Mouse (Mus musculus): Measurements from ENCODE around the gene Sgcd. TPM values are rescaled to one million over a fixed set of nuclear protein-coding genes. Genes with fewer than 3 reads are reported as not detected.

Gene Sgcd
- total RNA-seq, 2 experiments from 2014 or later, result 55.7 to 59.8 TPM

DNA sequence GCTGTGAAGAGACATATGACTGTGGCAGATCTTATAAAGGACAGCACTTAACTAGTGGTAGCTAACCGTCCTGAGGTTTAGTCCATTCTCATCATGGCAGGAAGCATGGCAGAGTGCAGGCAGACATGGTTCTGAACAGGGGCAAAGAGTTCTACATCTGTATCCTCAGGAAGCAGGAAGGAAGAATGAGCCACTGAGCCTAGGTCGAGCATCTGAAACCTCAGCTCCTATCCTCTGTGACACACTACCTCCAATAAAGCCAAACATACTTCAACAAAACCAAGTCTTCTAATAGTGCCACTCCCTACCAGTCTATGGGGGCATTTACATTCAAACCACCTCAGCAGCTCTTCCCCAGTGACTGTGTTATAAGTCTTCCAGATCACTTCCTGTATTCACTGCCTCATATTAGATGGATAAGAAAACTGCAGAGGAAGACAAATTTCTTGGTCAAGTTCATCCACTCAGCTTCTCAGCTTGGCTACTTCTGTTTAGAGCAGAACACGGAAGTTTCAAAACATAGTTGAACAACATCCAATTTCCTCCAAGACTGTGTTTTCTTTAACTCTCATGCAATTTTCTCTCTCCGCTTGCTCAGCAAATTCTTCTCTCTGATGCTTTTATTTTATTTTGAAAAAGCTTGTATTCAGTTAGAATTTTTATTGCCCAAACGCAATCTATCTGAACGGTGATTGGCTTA is 817.7 kb downstream of the Sgcd start:
- intact Hi-C loops (cut with DNase I; ENCODE audit: low total_unique reads), result no loop called here
- DNase-seq, result no peak

DNA sequence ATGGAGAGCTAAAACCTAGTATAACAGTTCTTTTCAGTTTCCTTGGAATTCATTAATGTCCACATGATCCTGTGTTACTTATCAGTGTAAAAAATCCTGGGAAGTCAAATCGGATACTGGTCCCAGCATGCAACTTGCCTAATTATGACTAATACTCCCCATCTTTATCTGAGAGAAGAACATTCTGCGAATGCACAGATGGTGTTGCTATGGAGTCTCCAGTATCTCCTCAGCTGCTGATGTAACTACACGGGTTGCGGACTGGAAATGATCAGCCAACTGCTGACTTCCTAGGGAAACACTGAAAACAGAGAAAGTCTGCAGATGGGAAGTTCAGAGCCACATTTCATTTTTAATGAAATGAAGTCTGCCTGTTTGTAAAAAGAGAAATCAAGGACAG is 821.4 kb downstream of the Sgcd start:
- DNase-seq, result no peak
- intact Hi-C loops (cut with DNase I; ENCODE audit: low total_unique reads), result no loop called here

- DNase-seq, result no peak
- intact Hi-C loops (cut with DNase I; ENCODE audit: low total_unique reads), result no loop called here
These were observed 830.7 kb downstream of the Sgcd start for GRCm38 (mm10) chr11:47158089-47158488.

- no peak for DNase-seq
- intact Hi-C loops (cut with DNase I; ENCODE audit: low total_unique reads), result no loop called here
These were observed 831.8 kb downstream of the Sgcd start for GRCm38 (mm10) chr11:47156730-47157693.

GRCm38 (mm10) chr11:47154837-47155430 is 833.8 kb downstream of the Sgcd start:
- no peak for DNase-seq

GRCm38 (mm10) chr11:47149607-47150006 is 839.2 kb downstream of the Sgcd start:
- no peak for DNase-seq
- intact Hi-C loops (cut with DNase I; ENCODE audit: low total_unique reads), result no loop called here

More at GRCm38 (mm10) chr11:47154837-47155430, 833.8 kb downstream of the Sgcd start:
- intact Hi-C loops (cut with DNase I; ENCODE audit: low total_unique reads), result no loop called here

DNA sequence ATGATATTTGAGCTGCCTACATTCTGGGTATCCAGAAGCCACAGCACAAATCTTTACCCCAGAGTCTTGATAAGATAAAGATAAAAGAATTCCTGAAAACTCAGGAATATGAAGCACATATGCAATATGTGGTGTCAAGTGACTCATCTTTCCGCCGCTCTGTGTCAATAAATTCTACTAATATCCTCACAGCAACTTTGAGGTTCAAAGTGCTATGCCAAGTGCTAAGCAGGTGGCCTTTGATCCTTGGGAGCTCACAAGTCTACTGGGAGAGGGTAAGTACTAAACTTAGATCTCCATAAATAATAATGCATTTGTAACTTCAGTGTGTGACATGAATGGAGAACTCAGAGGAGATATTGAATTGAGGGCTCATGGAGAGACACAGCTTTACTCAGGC is 848.9 kb downstream of the Sgcd start:
- no peak for DNase-seq
- intact Hi-C loops (cut with DNase I; ENCODE audit: low total_unique reads), result no loop called here

- no peak for DNase-seq
- intact Hi-C loops (cut with DNase I; ENCODE audit: low total_unique reads), result no loop called here
These were observed 849.5 kb downstream of the Sgcd start for GRCm38 (mm10) chr11:47139271-47139670.

DNA sequence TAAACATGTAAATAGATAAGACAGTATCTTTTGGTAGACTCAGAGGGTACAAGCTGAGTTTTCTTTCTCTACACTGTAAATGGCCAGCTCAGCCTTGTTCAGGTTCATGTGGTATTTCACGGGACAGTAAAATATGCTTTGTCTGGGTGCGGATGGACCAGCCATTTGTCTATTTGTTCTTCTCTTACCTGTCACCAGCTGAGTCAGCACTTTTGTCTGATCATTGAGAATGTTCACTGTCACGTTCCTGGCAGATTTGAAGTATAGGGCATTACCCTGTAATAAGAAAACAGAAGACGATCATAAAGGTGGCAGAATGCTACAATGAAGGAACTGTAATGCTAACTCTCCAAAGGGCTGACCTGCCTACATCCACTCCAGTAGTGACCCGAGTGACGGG is 856.4 kb downstream of the Sgcd start:
- DNase-seq, result no peak
- intact Hi-C loops (cut with DNase I; ENCODE audit: low total_unique reads), result no loop called here

- intact Hi-C loops (cut with DNase I; ENCODE audit: low total_unique reads), result no loop called here
These were observed 858.3 kb downstream of the Sgcd start for GRCm38 (mm10) chr11:47130432-47130831.

DNA sequence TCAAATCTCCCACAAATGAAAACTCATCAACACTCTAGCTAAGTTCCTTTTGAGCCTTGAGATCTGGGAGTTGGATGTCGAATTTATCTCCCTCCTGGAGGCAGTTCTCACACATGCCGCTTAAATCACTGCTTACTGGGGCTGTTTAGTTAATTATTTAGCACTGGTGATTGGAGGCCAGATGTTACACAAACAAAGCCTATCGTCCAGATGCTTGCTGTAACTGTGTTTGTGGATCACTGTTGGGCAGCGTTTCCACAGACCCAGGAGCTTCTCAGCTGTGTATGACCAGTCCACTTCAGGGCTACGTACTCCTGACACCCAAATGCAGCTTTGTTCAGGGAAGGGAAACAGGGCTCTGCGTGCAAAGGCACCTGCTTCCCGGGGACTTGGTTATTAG is 858.8 kb downstream of the Sgcd start:
- intact Hi-C loops (cut with DNase I; ENCODE audit: low total_unique reads), result no loop called here
- DNase-seq, result no peak

More at GRCm38 (mm10) chr11:47130432-47130831, 858.3 kb downstream of the Sgcd start:
- DNase-seq, result no peak

GRCm38 (mm10) chr11:47129166-47129565 is 859.6 kb downstream of the Sgcd start:
- intact Hi-C loops (cut with DNase I; ENCODE audit: low total_unique reads), result no loop called here

DNA sequence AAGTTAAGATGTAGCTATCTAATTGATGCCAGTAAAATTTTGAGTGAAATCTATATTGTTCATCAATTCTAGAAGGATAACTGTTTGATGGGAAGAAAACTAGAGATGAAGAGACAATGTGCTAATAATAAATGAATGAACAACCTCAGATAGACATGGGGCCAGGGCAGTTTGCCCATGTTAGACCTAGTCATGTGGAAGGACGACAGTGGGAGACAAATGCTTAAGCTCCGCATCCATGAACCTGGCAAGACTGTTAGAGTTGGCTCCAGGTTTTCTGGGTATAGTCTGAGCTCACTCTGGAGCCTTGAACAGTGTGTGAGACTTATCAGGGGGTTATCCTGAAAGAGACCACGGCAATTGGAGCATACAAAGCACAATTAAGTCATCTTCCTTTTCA is 860.4 kb downstream of the Sgcd start:
- intact Hi-C loops (cut with DNase I; ENCODE audit: low total_unique reads), result no loop called here
- DNase-seq, result no peak

More at GRCm38 (mm10) chr11:47129166-47129565, 859.6 kb downstream of the Sgcd start:
- DNase-seq, result no peak

DNA sequence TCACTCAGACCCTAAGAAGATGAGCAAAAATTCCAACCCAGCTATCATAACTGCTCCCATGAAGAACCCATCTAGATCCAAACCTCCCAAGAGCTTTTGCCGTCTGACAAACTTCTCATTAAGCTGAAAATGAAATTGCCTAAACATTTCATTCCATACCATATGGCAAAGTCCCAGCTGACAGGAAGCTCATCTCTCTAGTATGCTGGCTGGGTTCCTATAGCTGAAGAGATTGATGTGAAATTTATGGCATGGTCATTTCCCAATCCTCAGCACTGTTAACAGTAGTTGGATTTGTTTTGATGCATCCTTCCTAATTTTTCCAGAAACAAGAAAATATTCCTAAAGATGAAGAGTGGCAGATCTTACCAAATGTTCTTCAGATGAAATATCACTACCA is 867.9 kb downstream of the Sgcd start:
- intact Hi-C loops (cut with DNase I; ENCODE audit: low total_unique reads), result no loop called here

DNA sequence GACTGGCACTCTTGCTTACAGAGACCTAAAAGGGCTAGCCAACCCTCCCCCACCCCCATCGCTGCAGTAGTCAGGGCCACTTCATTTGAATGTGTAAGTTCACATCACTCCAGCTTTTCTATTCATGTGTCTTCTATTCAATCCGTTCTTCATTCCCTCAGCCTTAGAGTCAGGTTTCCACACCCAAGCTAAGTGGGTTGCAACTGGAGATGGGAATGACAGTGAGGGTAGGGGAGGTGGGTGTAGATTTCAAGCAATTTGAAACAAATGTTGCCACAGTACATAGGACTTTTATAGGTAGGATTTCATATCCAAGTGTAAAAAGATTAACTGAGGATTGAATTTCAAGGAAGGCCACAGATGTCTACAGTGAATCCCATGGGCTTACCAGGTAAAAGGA is 870.9 kb downstream of the Sgcd start:
- intact Hi-C loops (cut with DNase I; ENCODE audit: low total_unique reads), result no loop called here
- no peak for DNase-seq

More for the DNA sequence above, 867.9 kb downstream of the Sgcd start:
- DNase-seq, result no peak

DNA sequence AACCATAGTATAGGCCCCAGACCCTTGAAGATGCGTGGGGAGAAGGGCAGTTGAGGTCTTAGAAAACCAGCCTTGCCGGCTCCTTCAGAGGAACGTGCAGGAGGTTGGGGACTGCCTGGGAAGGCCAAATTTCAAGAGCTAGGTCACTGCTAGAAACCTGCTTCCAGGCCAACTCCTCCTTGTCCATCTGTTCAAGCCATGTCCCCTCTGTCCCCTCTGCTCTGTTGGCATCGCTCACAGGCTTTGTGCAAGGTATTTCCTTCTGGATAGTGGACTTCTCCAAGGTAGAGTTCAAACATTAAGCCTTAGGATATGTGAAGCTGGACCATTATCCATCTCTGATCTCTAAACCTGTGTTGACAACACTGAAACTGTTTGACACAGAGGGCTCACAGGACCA is 874.4 kb downstream of the Sgcd start:
- intact Hi-C loops (cut with DNase I; ENCODE audit: low total_unique reads), result no loop called here
- DNase-seq, result no peak

- intact Hi-C loops (cut with DNase I; ENCODE audit: low total_unique reads), result no loop called here
These were observed 875.7 kb downstream of the Sgcd start for GRCm38 (mm10) chr11:47113081-47113480.

DNA sequence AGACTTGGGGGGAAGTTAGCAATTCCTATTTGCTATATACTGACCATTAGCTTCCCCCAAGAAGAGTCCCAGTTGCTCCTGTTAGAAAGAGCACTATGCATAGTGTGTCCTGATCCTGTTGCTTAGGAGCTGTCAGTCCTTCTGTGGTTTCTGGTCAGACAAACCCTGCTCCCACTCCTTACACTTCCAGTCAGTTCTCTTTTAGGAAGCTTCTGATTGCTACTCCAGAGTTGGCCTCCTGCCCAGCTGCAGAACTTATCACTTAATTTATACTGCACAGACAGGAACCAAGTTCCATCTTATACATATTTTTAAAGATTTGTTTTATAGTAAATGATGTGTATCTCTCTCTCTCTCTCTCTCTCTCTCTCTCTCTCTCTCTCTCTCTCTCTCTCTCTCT is 878.5 kb downstream of the Sgcd start:
- DNase-seq, result peak; percentile 4
- intact Hi-C loops (cut with DNase I; ENCODE audit: low total_unique reads), result no loop called here

More at GRCm38 (mm10) chr11:47113081-47113480, 875.7 kb downstream of the Sgcd start:
- no peak for DNase-seq

DNA sequence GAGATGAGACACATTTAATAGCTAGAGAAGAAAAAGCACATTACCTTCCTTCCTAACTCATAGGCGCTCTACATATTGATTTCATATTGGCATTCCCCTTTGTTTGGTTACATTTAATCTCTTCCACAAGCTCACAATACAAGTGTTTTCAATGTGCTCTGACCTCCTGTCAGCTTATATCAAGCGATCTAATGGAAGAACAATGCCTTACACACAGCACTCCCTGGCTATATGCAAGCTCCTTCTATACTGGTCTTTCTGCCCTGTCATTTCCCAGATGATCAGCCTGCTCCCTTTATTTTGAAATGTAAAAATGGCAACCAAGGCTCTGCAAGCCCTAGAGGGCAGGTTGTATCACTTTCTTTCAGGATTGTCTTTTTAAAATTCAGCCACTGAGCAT is 881.1 kb downstream of the Sgcd start:
- no peak for DNase-seq
- intact Hi-C loops (cut with DNase I; ENCODE audit: low total_unique reads), result no loop called here

DNA sequence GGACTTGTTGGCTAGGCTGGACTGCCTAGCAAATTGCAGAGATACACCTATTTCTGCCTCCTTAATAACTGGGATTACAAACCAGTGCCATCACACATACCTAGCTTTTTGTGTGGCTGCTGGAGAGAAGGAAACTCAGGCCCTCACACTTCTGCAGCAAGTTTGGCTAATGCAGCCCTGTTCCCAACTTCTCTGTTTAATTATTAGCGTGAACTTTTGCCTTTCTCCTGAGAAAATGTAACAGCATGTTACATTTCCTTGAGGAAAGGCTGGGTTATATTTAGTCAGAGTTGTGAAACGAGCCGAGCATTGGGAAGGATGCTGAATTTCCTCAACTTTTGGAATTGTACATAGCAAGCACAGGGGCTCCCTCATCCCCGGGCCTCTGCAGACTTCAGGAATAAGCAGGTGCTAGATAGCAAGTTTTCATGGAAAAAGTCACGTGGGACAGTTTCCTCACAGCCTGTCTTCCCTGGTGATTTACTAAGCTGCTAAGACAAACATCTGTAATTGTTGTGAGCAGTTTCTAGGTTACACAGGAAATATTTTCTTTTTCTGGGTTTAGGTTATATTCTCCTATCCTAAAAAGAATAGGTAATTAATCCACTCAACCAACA is 895.4 kb downstream of the Sgcd start:
- DNase-seq, result no peak
- intact Hi-C loops (cut with DNase I; ENCODE audit: low total_unique reads), result no loop called here

Measured in gastrocnemius, postnatal 14 days (tissue).